Mouse (Mus musculus): Measurements from ENCODE around the gene Aldob. TPM values are rescaled to one million over a fixed set of nuclear protein-coding genes. Genes with fewer than 3 reads are reported as not detected.
A peak's percentile ranks its signal among the peaks of the same experiment; 100 is the strongest.

Gene Aldob
- polyA plus RNA-seq, 1 experiment from 2014 or later: 3.0 TPM

- H3K4me2 ChIP-seq (replicated peaks; ENCODE audit: low read depth): no peak overlapping the region
- TF ChIP-seq CTCF (IDR thresholded peaks at IDR 0.05; ENCODE audit: low read depth) (no peak), EP300 (optimal IDR thresholded peaks at IDR 0.05) (no peak)
- H3K9ac ChIP-seq (ENCODE audit: low read length): no peak overlapping the region
- ATAC-seq (ENCODE audit: low FRiP score, low TSS enrichment): peak; percentile 53; the same call in 1 of the 2 replicates
- H3K27me3 ChIP-seq (ENCODE audit: control insufficient read depth, insufficient read depth, low read length): no peaks in the 10 kb centered on the region
- H3K4me1 ChIP-seq (replicated peaks; ENCODE audit: control insufficient read depth, insufficient read depth): no peaks in the 10 kb centered on the region
- H3K4me3 ChIP-seq (ENCODE audit: low read depth, low read length): no peak overlapping the region
- H3K27ac ChIP-seq (replicated peaks): no peak overlapping the region
- DNase-seq (ENCODE audit: low spot score): peak; percentile 32
- H3K36me3 ChIP-seq (ENCODE audit: control insufficient read depth, insufficient read depth, low read length): no peaks in the 10 kb centered on the region
- no peaks in the 10 kb centered on the region for H3K9me3 ChIP-seq (ENCODE audit: control insufficient read depth, low read length)
- 60% methylated on average over 20 of the region's 20 CpGs for WGBS
These were observed 10.8 kb upstream of the Aldob start for GRCm38 (mm10) chr4:49559915-49560772.

GRCm38 (mm10) chr4:49558181-49558580 lies 8.8 kb upstream of the Aldob start:
- 58% methylated on average over 2 of the region's 2 CpGs for WGBS
- no peak for TF ChIP-seq CTCF (IDR thresholded peaks at IDR 0.05; ENCODE audit: low read depth)
- no peak for TF ChIP-seq EP300 (optimal IDR thresholded peaks at IDR 0.05)
- no peak overlapping the region for H3K9ac ChIP-seq (ENCODE audit: low read length)
- no peaks in the 10 kb centered on the region for H3K9me3 ChIP-seq (ENCODE audit: control insufficient read depth, low read length)
- H3K27me3 ChIP-seq (ENCODE audit: control insufficient read depth, insufficient read depth, low read length): no peaks in the 10 kb centered on the region
- H3K36me3 ChIP-seq (ENCODE audit: control insufficient read depth, insufficient read depth, low read length): no peaks in the 10 kb centered on the region
- no peaks in the 10 kb centered on the region for H3K4me1 ChIP-seq (replicated peaks; ENCODE audit: control insufficient read depth, insufficient read depth)
- H3K4me3 ChIP-seq (ENCODE audit: low read depth, low read length): no peak overlapping the region
- no peak for ATAC-seq (ENCODE audit: low FRiP score, low TSS enrichment)
- no peak overlapping the region for H3K27ac ChIP-seq (replicated peaks)
- DNase-seq (ENCODE audit: low spot score): no peak
- H3K4me2 ChIP-seq (replicated peaks; ENCODE audit: low read depth): no peak overlapping the region

GRCm38 (mm10) chr4:49557375-49557774 lies 8.0 kb upstream of the Aldob start:
- Histone ChIP-seq H3K4me3 (ENCODE audit: low read depth, low read length) (no peak overlapping the region), H3K9ac (ENCODE audit: low read length) (no peak overlapping the region), H3K36me3 (ENCODE audit: control insufficient read depth, insufficient read depth, low read length) (no peaks in the 10 kb centered on the region), H3K27ac (replicated peaks) (no peak overlapping the region), H3K4me2 (replicated peaks; ENCODE audit: low read depth) (no peak overlapping the region), H3K4me1 (replicated peaks; ENCODE audit: control insufficient read depth, insufficient read depth) (no peaks in the 10 kb centered on the region), H3K27me3 (ENCODE audit: control insufficient read depth, insufficient read depth, low read length) (no peaks in the 10 kb centered on the region), H3K9me3 (ENCODE audit: control insufficient read depth, low read length) (no peaks in the 10 kb centered on the region)
- no peak for ATAC-seq (ENCODE audit: low FRiP score, low TSS enrichment)
- DNase-seq (ENCODE audit: low spot score): no peak
- TF ChIP-seq EP300 (optimal IDR thresholded peaks at IDR 0.05): no peak
- no peak for TF ChIP-seq CTCF (IDR thresholded peaks at IDR 0.05; ENCODE audit: low read depth)
- WGBS: 97% methylated on average over 7 of the region's 7 CpGs

GRCm38 (mm10) chr4:49553380-49553779 lies 4.0 kb upstream of the Aldob start:
- Histone ChIP-seq H3K27me3 (ENCODE audit: control insufficient read depth, insufficient read depth, low read length) (no peaks in the 10 kb centered on the region), H3K9ac (ENCODE audit: low read length) (no peak overlapping the region), H3K4me2 (replicated peaks; ENCODE audit: low read depth) (no peak overlapping the region), H3K4me3 (ENCODE audit: low read depth, low read length) (no peak overlapping the region), H3K36me3 (ENCODE audit: control insufficient read depth, insufficient read depth, low read length) (no peaks in the 10 kb centered on the region), H3K9me3 (ENCODE audit: control insufficient read depth, low read length) (no peaks in the 10 kb centered on the region), H3K4me1 (replicated peaks; ENCODE audit: control insufficient read depth, insufficient read depth) (no peaks in the 10 kb centered on the region), H3K27ac (replicated peaks) (no peak overlapping the region)
- ATAC-seq (ENCODE audit: low FRiP score, low TSS enrichment) (no peak), DNase-seq (ENCODE audit: low spot score) (no peak)
- WGBS: 81% methylated on average over 5 of the region's 5 CpGs
- TF ChIP-seq CTCF (IDR thresholded peaks at IDR 0.05; ENCODE audit: low read depth) (no peak), EP300 (optimal IDR thresholded peaks at IDR 0.05) (no peak)

- Histone ChIP-seq H3K9me3 (ENCODE audit: control insufficient read depth, low read length) (no peaks in the 10 kb centered on the region), H3K4me3 (ENCODE audit: low read depth, low read length) (no peak overlapping the region), H3K9ac (ENCODE audit: low read length) (no peak overlapping the region)
These were observed 1.7 kb downstream of the Aldob start for GRCm38 (mm10) chr4:49547544-49548219.

More at GRCm38 (mm10) chr4:49547544-49548219, 1.7 kb downstream of the Aldob start:
- Histone ChIP-seq H3K4me2 (replicated peaks; ENCODE audit: low read depth) (no peak overlapping the region), H3K27me3 (ENCODE audit: control insufficient read depth, insufficient read depth, low read length) (no peaks in the 10 kb centered on the region), H3K36me3 (ENCODE audit: control insufficient read depth, insufficient read depth, low read length) (no peaks in the 10 kb centered on the region), H3K27ac (replicated peaks) (no peak overlapping the region), H3K4me1 (replicated peaks; ENCODE audit: control insufficient read depth, insufficient read depth) (no peaks in the 10 kb centered on the region)
- 83% methylated on average over 7 of the region's 7 CpGs for WGBS
- no peak for TF ChIP-seq CTCF (IDR thresholded peaks at IDR 0.05; ENCODE audit: low read depth)
- no peak for TF ChIP-seq EP300 (optimal IDR thresholded peaks at IDR 0.05)
- ATAC-seq (ENCODE audit: low FRiP score, low TSS enrichment) (no peak), DNase-seq (ENCODE audit: low spot score) (no peak)

Data from stomach, postnatal 0 days (tissue).